Mouse (Mus musculus) spleen, adult 2 months (tissue): ENCODE measurements around the gene Arhgef10l. TPM values are rescaled to one million over a fixed set of nuclear protein-coding genes. Genes with fewer than 3 reads are reported as not detected.

Source experiments
- DNase-seq, 2 experiments: peaks; one replicate each; pipeline versions ENCODE4 v3.0.0 to v3.0.0-alpha.2; 2012 to 2021; ENCODE audit warnings: low spot score in 2 of 2, low read depth in 1 of 2
- H3K27ac ChIP-seq: fragments of 200-500 bp; 2 replicates; pipeline ENCODE4 v1.5.1; 2012; ENCODE audit warnings: low read length, inconsistent platforms; ENCODE audit not compliant: insufficient read depth
- H3K27me3 ChIP-seq: fragments of 200-500 bp; 2 replicates; pipeline ENCODE4 v1.6.1; 2012; ENCODE audit warnings: mild to moderate bottlenecking, moderate library complexity, low read length, inconsistent platforms; ENCODE audit not compliant: control insufficient read depth, insufficient read depth
- H3K36me3 ChIP-seq: fragments of 200-500 bp; 2 replicates; pipeline ENCODE4 v1.6.1; 2012; ENCODE audit warnings: mild to moderate bottlenecking, low read length, inconsistent platforms; ENCODE audit not compliant: control insufficient read depth, insufficient read depth
- H3K4me1 ChIP-seq: fragments of 200-500 bp; 2 replicates; pipeline ENCODE4 v1.6.1; 2011; ENCODE audit warnings: inconsistent platforms; ENCODE audit not compliant: control insufficient read depth, insufficient read depth, insufficient read length
- H3K4me3 ChIP-seq: fragments of 200-500 bp; 2 replicates; pipeline ENCODE4 v1.5.1; 2011; ENCODE audit warnings: mild to moderate bottlenecking, inconsistent platforms; ENCODE audit not compliant: insufficient read depth, insufficient read length; ENCODE audit errors: extremely low read depth
- CTCF ChIP-seq: fragments of 200-500 bp; IDR thresholded peaks from 2 replicates; pipeline ENCODE4 v1.5.1; 2011; ENCODE audit warnings: mild to moderate bottlenecking, inconsistent platforms; ENCODE audit not compliant: insufficient read depth, insufficient read length, insufficient replicate concordance; ENCODE audit errors: extremely low read depth
- POLR2A ChIP-seq: fragments of 200-500 bp; IDR thresholded peaks from 2 replicates; pipeline ENCODE4 v1.6.1; 2011; ENCODE audit warnings: low read depth, low read length, inconsistent platforms
- WGBS: fragments of 180-500 bp; shearing (Covaris S2); methylation state at CpG from one replicate; pipeline ENCODE4 v1.1.7; 2018; 5-methylcytosine and 5-hydroxymethylcytosine counted together
- polyA plus RNA-seq: library from polyadenylated mRNA; depleted of rRNA; stranded (reverse); fragments of >200 nt; gene quantifications from 2 replicates; pipeline ENCODE4 v1.2.3, GENCODE M21; 2012

Gene Arhgef10l
- polyA plus RNA-seq, 1 experiment: 7.9 TPM

DNA sequence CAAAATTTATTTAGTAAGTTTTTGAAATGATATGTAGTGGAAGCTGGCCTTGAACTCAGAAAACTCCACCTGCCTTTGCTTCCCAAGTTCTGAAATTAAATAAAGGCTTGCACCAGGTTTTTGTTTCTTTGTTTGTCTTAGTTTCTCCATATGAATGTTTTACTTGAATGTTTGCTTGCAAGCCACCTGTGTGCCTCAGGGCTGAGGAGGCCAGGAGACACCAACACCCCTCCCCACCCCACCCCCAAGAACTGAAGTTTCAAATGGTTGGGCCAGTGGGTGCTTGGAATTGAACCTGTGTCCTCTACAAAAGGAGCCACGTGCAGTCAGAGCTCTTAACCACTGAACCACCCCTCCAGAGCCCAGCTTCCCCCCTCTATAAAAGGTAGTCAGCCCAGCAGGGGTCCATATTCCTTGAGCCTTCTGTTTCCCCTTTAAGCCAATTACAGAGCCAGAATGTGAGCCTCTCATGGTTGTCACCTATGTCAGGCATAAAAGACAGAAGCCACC is 28.8 kb upstream of the Arhgef10l start:
- TF ChIP-seq POLR2A: no peak
- no peak for TF ChIP-seq CTCF
- WGBS: 53% methylated on average over 1 of the region's 1 CpGs
- Histone ChIP-seq H3K27ac (no peak overlapping the region), H3K27me3 (no peaks in the 10 kb centered on the region), H3K4me1 (peaks cover 10% of the 10 kb centered on the region; the same call in 1 of the 2 replicates), H3K36me3 (no peaks in the 10 kb centered on the region), H3K4me3 (no peak overlapping the region)
- DNase-seq: no peak

DNA sequence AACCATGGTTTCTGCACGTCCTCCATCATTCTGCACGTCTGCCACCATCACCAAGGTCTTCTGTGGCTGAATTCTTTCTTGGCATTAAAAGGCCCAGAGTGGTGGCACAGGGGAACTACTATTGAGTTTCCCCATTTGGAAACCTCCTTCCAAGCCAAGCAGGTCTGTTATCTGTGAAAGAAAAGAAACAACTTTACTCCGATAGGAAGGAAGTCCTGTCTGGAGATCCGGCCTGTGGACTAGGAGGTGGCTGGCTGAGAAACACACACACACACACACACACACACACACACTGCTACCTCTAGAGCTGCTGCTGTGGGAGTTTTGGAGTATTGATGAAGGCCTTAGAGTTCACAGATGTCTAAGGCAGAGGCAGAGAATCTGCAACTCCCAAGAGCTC is 27.7 kb upstream of the Arhgef10l start:
- TF ChIP-seq CTCF (no peak), POLR2A (no peak)
- Histone ChIP-seq H3K27ac (no peak overlapping the region), H3K4me1 (peaks cover 16% of the 10 kb centered on the region), H3K36me3 (no peaks in the 10 kb centered on the region), H3K27me3 (no peaks in the 10 kb centered on the region), H3K4me3 (no peak overlapping the region)
- WGBS: 50% methylated on average over 4 of the region's 4 CpGs
- DNase-seq: no peak

DNA sequence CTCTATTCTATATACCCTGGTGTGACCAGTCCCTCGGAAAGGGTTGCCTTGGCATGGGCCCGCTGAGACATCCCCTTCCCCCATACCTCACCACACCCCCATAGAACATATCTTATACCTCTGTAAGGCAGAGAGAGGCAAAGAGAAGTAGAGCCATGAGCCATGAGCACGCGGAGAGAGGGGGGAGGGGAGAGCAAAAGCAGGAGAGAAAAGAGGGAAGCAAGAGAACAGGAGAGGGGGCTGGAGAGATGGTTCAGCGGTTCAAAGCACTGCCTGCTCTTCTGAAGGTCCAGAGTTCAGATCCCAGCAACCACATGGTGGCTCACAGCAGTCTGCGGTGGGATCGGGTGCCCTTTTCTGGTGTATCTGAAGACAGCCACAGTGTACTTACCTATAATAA is 25.7 kb upstream of the Arhgef10l start:
- Histone ChIP-seq H3K4me1 (peaks cover 18% of the 10 kb centered on the region), H3K36me3 (no peaks in the 10 kb centered on the region), H3K27ac (no peak overlapping the region), H3K27me3 (no peaks in the 10 kb centered on the region), H3K4me3 (no peak overlapping the region)
- no peak for DNase-seq
- 71% methylated on average over 7 of the region's 7 CpGs for WGBS
- TF ChIP-seq CTCF: no peak
- no peak for TF ChIP-seq POLR2A

DNA sequence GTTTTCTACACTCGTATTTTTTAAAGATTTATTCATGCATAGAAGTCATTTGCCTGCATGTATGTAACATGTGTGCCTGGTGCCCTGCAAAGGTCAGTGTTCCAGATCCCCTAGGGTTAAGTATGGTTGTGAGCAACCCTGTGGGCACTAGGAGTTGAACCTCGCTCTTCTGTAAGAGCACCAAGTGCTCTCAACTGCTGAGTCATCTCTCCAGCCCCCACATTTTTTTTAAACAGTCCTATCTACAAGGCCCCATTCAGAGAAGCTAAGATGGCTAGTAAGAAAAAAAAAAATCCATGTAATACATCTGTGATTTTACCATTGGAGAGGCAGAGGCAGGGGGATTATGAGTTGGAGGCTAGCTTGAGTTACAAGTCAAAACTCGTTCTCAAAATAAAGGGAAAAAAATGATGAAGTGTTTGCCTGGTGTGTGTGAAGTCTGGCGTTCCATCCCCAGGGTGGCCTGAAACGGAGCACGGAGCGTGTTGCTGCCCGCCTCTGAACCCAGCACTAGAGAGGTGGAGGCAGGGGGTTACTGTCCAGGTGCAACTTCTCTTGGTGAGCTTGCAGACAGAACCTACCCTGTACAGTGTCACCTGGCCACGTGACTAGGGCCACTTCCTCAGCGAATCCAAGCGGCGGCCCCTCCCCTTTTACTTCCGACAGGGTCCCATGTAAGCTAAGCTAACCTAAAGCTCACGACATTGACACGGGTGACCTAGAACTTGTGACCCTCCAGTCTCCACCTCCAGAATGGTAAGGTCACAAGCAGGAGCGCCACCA is 24.3 kb upstream of the Arhgef10l start:
- TF ChIP-seq POLR2A: no peak; the same call in 1 of the 2 replicates
- no peak for TF ChIP-seq CTCF
- no peaks in the 10 kb centered on the region for H3K27me3 ChIP-seq
- DNase-seq: peak in 1 of 2 experiments; percentile 49
- peaks cover 20% of the 10 kb centered on the region for H3K4me1 ChIP-seq
- WGBS: 41% methylated on average over 16 of the region's 16 CpGs
- no peaks in the 10 kb centered on the region for H3K36me3 ChIP-seq
- H3K4me3 ChIP-seq: peak overlapping the region; percentile 10; the same call in 1 of the 2 replicates
- peak overlapping the region; percentile 26; the same call in 1 of the 2 replicates for H3K27ac ChIP-seq

DNA sequence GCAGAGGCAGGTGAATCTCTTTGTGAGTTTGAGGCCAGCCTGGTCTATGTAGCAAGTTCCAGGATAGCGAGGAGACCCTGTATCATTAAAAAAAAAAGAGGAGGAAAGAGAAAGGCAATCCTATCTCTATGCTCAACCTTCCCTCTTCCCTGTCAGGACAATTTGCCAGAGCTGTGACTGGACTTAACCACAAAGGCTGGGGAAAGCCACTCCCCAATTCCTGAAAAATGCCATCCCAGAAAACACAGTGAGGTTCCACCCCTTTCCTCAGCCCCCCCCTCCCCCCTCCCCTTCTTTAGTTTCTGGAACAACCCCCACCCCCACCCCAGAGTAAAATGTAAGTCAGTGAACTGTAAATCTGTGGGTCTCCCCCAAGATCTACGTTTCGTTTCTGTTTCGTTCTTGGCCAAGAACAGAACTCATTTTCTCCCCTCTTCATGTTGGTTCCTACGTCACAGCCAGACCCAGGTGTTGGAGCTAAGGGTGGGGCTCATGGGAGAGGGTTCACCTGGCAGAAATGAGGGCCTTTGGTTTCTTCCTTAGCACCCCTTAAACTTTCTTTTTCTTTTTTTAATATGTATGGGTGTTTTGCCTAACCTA is 23.1 kb upstream of the Arhgef10l start:
- no peaks in the 10 kb centered on the region for H3K36me3 ChIP-seq
- TF ChIP-seq POLR2A (no peak), CTCF (no peak)
- peaks cover 30% of the 10 kb centered on the region for H3K4me1 ChIP-seq
- whole genome bisulfite sequencing: 28% methylated on average over 5 of the region's 5 CpGs
- no peak overlapping the region for H3K4me3 ChIP-seq
- no peaks in the 10 kb centered on the region for H3K27me3 ChIP-seq
- no peak overlapping the region for H3K27ac ChIP-seq
- DNase-seq: no peak

GRCm38 (mm10) chr4:140688044-140688825 is 22.4 kb upstream of the Arhgef10l start:
- no peak for TF ChIP-seq CTCF
- no peak for TF ChIP-seq POLR2A
- H3K4me3 ChIP-seq: no peak overlapping the region
- H3K27ac ChIP-seq: no peak overlapping the region
- DNase-seq: no peak
- no peaks in the 10 kb centered on the region for H3K36me3 ChIP-seq
- H3K27me3 ChIP-seq: no peaks in the 10 kb centered on the region
- H3K4me1 ChIP-seq: peaks cover 32% of the 10 kb centered on the region
- WGBS: 72% methylated on average over 12 of the region's 12 CpGs
